ENCODE assay signal across 14 mouse cellular contexts in genomic region chr6:50371501-50372086, GRCm38 (mm10).
"Had no signal": no experiment of that assay in that cellular context is flagged by ENCODE, and none has a peak within 500 bp of the region (broad histone marks: within the 10 kb centered on the region; RNA-seq: fewer than 3 reads in every experiment).

No protein-coding gene starts in this region.

- H3K27me3 ChIP-seq: limb, embryonic 15.5 days; liver, embryonic 12.5 days; megakaryocyte, embryonic 14.5 days; midbrain, embryonic 12.5 days; neural tube, embryonic 15.5 days had no signal

- H3K4me2 ChIP-seq: limb, embryonic 15.5 days; liver, embryonic 12.5 days; lung, embryonic 14.5 days; midbrain, embryonic 12.5 days; neural tube, embryonic 15.5 days had no signal

- H3K4me1 ChIP-seq: limb, embryonic 15.5 days had no signal

- DNase-seq: kidney, adult 18-20 months; kidney, postnatal 25 days; layer of hippocampus, adult 9-11 months; layer of hippocampus, postnatal 36 days; lung, embryonic 14.5 days; lung, postnatal 10 days; lung, postnatal 4 days; thymus, adult 18-20 months had no signal

- H3K9me3 ChIP-seq: limb, embryonic 15.5 days; liver, embryonic 12.5 days; midbrain, embryonic 12.5 days; neural tube, embryonic 15.5 days had no signal

- H3K4me3 ChIP-seq: limb, embryonic 15.5 days; liver, embryonic 12.5 days; midbrain, embryonic 12.5 days; neural tube, embryonic 15.5 days had no signal

- H3K9ac ChIP-seq: limb, embryonic 15.5 days; liver, embryonic 12.5 days; lung, embryonic 14.5 days; midbrain, embryonic 12.5 days; neural tube, embryonic 15.5 days had no signal

- H3K36me3 ChIP-seq: liver, embryonic 12.5 days; midbrain, embryonic 12.5 days; neural tube, embryonic 15.5 days had no signal

- H3K27ac ChIP-seq: limb, embryonic 15.5 days; liver, embryonic 12.5 days; midbrain, embryonic 12.5 days; neural tube, embryonic 15.5 days had no signal

- ATAC-seq: liver, embryonic 12.5 days; midbrain, embryonic 16.5 days had no signal
